Mouse (Mus musculus) G1E (cell line): Measurements from ENCODE around the gene Ugt1a7c.

Experiments
- CTCF ChIP-seq: IDR thresholded peaks from 2 replicates; pipeline ENCODE4 v1.5.1; 2012; ENCODE audit warnings: low read depth, low read length, inconsistent platforms, mixed read lengths
- GATA1 ChIP-seq: IDR thresholded peaks from 2 replicates; pipeline ENCODE4 v1.6.1; 2012; ENCODE audit warnings: borderline replicate concordance, low read length, inconsistent platforms, mixed read lengths
- POLR2AphosphoS5 ChIP-seq: IDR thresholded peaks from 2 replicates; pipeline ENCODE4 v1.6.1; 2012; ENCODE audit warnings: low read depth, low read length, inconsistent platforms; ENCODE audit not compliant: insufficient replicate concordance
- TAL1 ChIP-seq: conservative IDR thresholded peaks from 2 replicates; pipeline ENCODE4 v1.6.1; 2012; ENCODE audit warnings: low read depth, low read length, inconsistent platforms, mixed read lengths

GRCm38 (mm10) chr1:88229986-88230385, 135.1 kb downstream of the Ugt1a7c start:
- TF ChIP-seq CTCF, result no peak
- no peak for TF ChIP-seq GATA1
- 0 out of 2 replicates have a peak, but pooled peaks have one; percentile 29 for TF ChIP-seq POLR2AphosphoS5
- no peak for TF ChIP-seq TAL1
